Mouse (Mus musculus) mature B cell (primary cell): ENCODE results near the gene Cst9.

Experiments
- in situ Hi-C: fragments of 300-500 bp; cut with MboI; formaldehyde crosslinking; loops from 2 replicates; pipeline ENCODE4 v1.14.3; 2019

Gene Cst9

DNA sequence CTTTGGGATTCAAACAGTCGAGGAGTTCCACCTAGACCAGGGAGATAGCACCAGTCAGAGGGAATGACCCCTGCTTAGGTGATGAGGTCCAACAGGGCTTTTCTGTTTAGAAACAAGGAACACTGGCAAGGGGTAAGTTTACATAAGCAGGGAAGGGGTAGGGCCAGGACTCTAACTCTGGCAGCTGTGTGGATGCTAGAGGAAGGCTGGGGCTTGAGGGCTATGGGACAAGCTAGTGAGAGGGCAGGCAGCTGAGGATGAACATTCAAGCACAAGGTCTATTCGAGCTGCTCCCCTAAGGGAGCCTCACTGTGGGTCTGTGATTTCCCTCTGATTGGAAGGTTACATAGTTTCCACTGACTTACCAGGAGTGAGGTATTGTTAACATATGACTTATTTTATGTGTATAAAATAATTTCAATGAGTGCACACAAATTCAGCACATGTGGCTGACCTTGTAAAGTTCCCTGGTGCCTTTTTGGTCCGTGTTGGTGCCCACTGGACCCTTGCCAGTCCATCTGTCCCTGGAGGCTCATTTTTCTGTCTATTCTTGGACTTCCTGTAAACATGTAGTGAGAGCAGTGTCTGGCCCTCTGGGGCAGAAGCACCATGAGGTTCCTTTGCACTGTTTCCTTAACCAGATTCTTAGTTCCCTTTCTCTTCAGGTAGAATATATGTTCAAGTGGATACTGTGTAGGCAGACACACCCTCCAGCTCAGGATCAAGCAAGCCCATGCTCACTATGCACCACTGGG is 42.2 kb downstream of the Cst9 start:
- in situ Hi-C loops: no loop called here

DNA sequence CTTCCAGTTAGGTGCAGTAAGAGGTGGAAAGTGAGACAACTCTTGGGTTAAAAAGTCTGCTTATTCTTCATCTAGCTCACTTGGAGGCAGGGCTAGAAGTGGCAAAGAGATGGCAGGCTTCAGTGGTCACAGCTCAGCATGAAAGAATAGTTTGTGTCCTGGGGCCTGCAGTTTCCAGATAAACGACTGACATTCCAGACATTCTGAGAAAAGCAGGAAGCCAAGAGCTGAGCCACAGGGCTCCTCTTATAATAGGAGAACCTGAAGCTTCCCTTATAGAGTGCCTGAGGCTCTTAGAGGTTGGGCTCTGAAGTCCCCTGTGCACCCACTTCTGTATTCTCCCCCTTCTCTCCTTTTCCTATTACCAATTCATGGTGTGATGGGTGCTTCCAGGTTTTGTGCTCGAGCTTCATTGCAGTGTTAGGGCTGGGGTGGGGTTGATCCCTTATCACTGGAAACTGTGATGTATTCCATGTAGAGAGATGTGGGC is 43.7 kb downstream of the Cst9 start:
- in situ Hi-C loops: no loop called here

DNA sequence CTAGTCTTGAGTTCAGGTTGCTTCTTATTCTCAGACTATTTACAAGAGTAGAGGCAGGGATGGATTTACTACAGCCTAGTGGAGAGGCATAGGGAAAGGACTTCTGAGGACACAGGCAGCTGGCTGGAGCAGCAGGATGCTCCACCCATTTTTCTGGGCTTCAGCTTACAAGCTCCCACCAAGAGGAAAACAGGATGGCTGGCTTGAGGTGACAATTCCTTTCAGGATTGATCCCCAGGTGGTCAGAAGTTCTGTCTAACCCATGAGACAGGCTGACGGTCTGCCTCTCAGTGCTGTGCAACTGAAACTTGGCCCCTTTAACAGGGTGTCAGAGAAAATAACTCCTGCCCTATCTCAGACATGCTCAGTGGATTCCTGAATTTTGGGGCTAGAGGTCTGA is 44.3 kb downstream of the Cst9 start:
- in situ Hi-C loops: no loop called here

DNA sequence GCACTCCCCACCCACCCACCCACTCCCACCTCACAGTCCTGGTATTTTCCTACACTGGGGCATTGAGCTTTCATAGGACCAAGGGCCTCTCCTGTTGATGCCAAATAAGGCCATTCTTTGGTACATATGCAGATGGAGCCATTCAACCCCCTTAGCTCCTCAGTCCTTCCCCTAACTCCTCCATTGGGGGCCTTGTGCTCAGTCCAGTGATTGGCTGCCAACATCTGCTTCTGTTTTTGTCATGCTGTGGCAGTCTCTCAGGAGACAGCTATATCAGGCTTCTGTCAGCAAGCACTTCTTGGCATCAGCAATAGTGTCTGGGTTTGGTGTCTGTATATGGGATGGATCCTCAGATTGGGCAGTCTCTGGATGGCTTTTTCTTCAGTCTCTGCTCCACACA is 49.8 kb downstream of the Cst9 start:
- in situ Hi-C loops: no loop called here
